Comparison of ENCODE assay signal across 8 mouse cellular contexts in the genomic region with DNA sequence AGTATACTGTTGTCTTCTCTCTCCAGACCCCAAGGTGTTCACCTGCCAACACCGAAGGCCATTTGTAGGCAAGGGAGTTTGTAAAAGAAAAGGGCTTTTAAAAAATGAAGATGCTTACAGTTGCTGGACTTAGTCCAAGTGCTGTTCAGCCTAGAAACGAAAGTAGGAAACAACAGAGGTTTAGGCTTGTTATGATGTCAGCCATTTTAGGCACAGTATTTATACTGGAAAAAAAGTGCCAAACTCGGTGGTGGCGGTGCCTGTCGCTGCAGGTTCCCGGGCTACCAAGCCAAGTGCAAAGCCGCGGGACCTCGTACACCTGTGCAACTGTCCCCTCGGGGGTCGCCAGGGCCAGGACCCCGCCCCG. TPM values are rescaled to one million over a fixed set of nuclear protein-coding genes. Genes with fewer than 3 reads are reported as not detected.
A peak's percentile ranks its signal among the peaks of the same experiment; 100 is the strongest.
DNase-seq lines count a peak whose midpoint lies in the region; ATAC-seq lines count a peak whose summit lies in the region.

No protein-coding gene starts in this region.

- peaks cover 74% of the 10 kb centered on the region for H3K4me1 ChIP-seq in heart, embryonic 13.5 days
- H3K4me1 ChIP-seq in erythroblast, embryonic 14.5 days (ENCODE audit: control insufficient read depth), result peaks cover 49% of the 10 kb centered on the region
- H3K4me1 ChIP-seq in midbrain, embryonic 14.5 days (ENCODE audit: control insufficient read depth, insufficient read depth, low read length), result peaks cover 33% of the 10 kb centered on the region

- H3K4me3 ChIP-seq in heart, embryonic 13.5 days, result peak overlapping the region; percentile 99
- peak overlapping the region; percentile 74 for H3K4me3 ChIP-seq in erythroblast, embryonic 14.5 days (replicated peaks)
- H3K4me3 ChIP-seq in midbrain, embryonic 14.5 days (replicated peaks; ENCODE audit: low read depth, low read length), result peak overlapping the region; percentile 96

- H3K27ac ChIP-seq in heart, embryonic 13.5 days (replicated peaks), result peak overlapping the region; percentile 99
- H3K27ac ChIP-seq in midbrain, embryonic 14.5 days (replicated peaks; ENCODE audit: low read depth, low read length), result peak overlapping the region; percentile 91

- peak; percentile 2; the same call in 1 of the 2 replicates for ATAC-seq in heart, embryonic 13.5 days (ENCODE audit: extremely low read depth, insufficient number of reproducible peaks, low FRiP score, low TSS enrichment)
- peak; percentile 65 for ATAC-seq in midbrain, embryonic 14.5 days (ENCODE audit: low FRiP score, low TSS enrichment)

- peaks cover 9% of the 10 kb centered on the region for H3K36me3 ChIP-seq in heart, embryonic 13.5 days
- peaks cover 27% of the 10 kb centered on the region for H3K36me3 ChIP-seq in erythroblast, embryonic 14.5 days (ENCODE audit: control insufficient read depth)
- H3K36me3 ChIP-seq in midbrain, embryonic 14.5 days (ENCODE audit: control insufficient read depth, insufficient read depth, low read length), result peaks cover 2% of the 10 kb centered on the region; the same call in 1 of the 2 replicates

- DNase-seq in heart, adult 9 months (ENCODE audit: low spot score in 2 of 2), result no peak
- DNase-seq in ES-CJ7 (ENCODE audit: low read depth, low spot score), result peak; percentile 27
- DNase-seq in kidney, postnatal 36 days, result peak; percentile 56 to 58
- DNase-seq in midbrain, embryonic 14.5 days, result peak; percentile 69
- no peak for DNase-seq in urinary bladder, adult 18-20 months (ENCODE audit: low spot score in 2 of 2)
- no peak for DNase-seq in testis, postnatal 14 days (ENCODE audit: low spot score)

- peak overlapping the region; percentile 69 for H3K4me2 ChIP-seq in heart, embryonic 13.5 days
- H3K4me2 ChIP-seq in midbrain, embryonic 14.5 days (ENCODE audit: low read length), result peak overlapping the region; percentile 63

- 1% methylated on average over 13 of the region's 13 CpGs for WGBS in heart, embryonic 13.5 days
- under 1% methylated on average over 13 of the region's 13 CpGs for WGBS in midbrain, embryonic 14.5 days

- no peaks in the 10 kb centered on the region for H3K27me3 ChIP-seq in heart, embryonic 13.5 days (replicated peaks)
- H3K27me3 ChIP-seq in erythroblast, embryonic 14.5 days (ENCODE audit: control insufficient read depth), result no peaks in the 10 kb centered on the region
- H3K27me3 ChIP-seq in midbrain, embryonic 14.5 days (ENCODE audit: control insufficient read depth, insufficient read depth, low read length), result no peaks in the 10 kb centered on the region

- no peaks in the 10 kb centered on the region for H3K9me3 ChIP-seq in heart, embryonic 13.5 days
- H3K9me3 ChIP-seq in erythroblast, embryonic 14.5 days (ENCODE audit: control insufficient read depth, low read length), result no peaks in the 10 kb centered on the region
- no peaks in the 10 kb centered on the region for H3K9me3 ChIP-seq in midbrain, embryonic 14.5 days (ENCODE audit: control insufficient read depth, low read length)

- H3K9ac ChIP-seq in heart, embryonic 13.5 days, result peak overlapping the region; percentile 100
- H3K9ac ChIP-seq in midbrain, embryonic 14.5 days (replicated peaks; ENCODE audit: low read length), result peak overlapping the region; percentile 94

RNA-seq across cellular contexts. Expression of a gene that starts 0.6 kb away (rescaled TPM):
- 620 and 695 TPM in 2 replicates for polyA plus RNA-seq in heart, embryonic 13.5 days (2015; fragmentation: Nextera tagmentation; extraction: Ambion mirVana)
- polyA plus RNA-seq in erythroblast, embryonic 14.5 days (2012), result 9.4 and 10.0 TPM in 2 replicates
- 599 and 615 TPM in 2 replicates for polyA plus RNA-seq in midbrain, embryonic 14.5 days (2014; fragmentation: Nextera tagmentation; extraction: Ambion mirVana)

RNA-seq across cellular contexts. Expression of a gene that starts 58.9 kb away (rescaled TPM):
- polyA plus RNA-seq in heart, embryonic 13.5 days (2015; fragmentation: Nextera tagmentation; extraction: Ambion mirVana), result 12.5 and 14.3 TPM in 2 replicates
- polyA plus RNA-seq in erythroblast, embryonic 14.5 days (2012), result 2.3 and 3.2 TPM in 2 replicates
- polyA plus RNA-seq in midbrain, embryonic 14.5 days (2014; fragmentation: Nextera tagmentation; extraction: Ambion mirVana), result 36.3 and 36.4 TPM in 2 replicates

Comparison
In these comparisons a context has a peak if more than half of its experiments do, and no peak if none do; other contexts are left out.
1. DNase-seq: peak in ES-CJ7 (single experiment), kidney, postnatal 36 days (2 of 2) and midbrain, embryonic 14.5 days (single experiment); none in heart, adult 9 months (0 of 2), urinary bladder, adult 18-20 months (0 of 2) and testis, postnatal 14 days (single experiment).
2. RNA of a gene that starts 0.6 kb away (polyA plus RNA-seq): 620 to 695 TPM in heart, embryonic 13.5 days and 599 to 615 TPM in midbrain, embryonic 14.5 days; 9.4 to 10.0 TPM in erythroblast, embryonic 14.5 days; every median in the first group is over 10 times any median in the second.
3. Peak in every context shown above with its lines, with median percentiles within 50 percentile points of each other: H3K4me3 ChIP-seq.